Mouse (Mus musculus) hindbrain, embryonic 11.5 days (tissue): ENCODE measurements around the gene Pde4d. TPM values are rescaled to one million over a fixed set of nuclear protein-coding genes. Genes with fewer than 3 reads are reported as not detected.
A peak's percentile ranks its signal among the peaks of the same experiment; 100 is the strongest.

Experiments
- ATAC-seq: fragments of 200-750 bp; cut with Nextera tagmentation; 2 replicates; pipeline ENCODE4 v1.8.0; 2017; ENCODE audit warnings: mild to moderate bottlenecking, moderate TSS enrichment, moderate library complexity; ENCODE audit not compliant: low FRiP score
- DNase-seq: peaks from one replicate; pipeline ENCODE4 v3.0.0-alpha.2; 2015; ENCODE audit warnings: low spot score
- H3K27ac ChIP-seq: fragments of 300-500 bp; sonication (generic); 2 replicates; pipeline ENCODE4 v1.5.1; 2014; ENCODE audit warnings: mild to moderate bottlenecking, low read depth, low read length
- H3K27me3 ChIP-seq: fragments of 300-500 bp; sonication (generic); 2 replicates; pipeline ENCODE4 v1.6.1; 2014; ENCODE audit warnings: mild to moderate bottlenecking, low read length, moderate library complexity, mixed read lengths; ENCODE audit not compliant: control insufficient read depth, insufficient read depth
- H3K36me3 ChIP-seq: fragments of 300-500 bp; sonication (generic); 2 replicates; pipeline ENCODE4 v1.6.1; 2014; ENCODE audit warnings: mild to moderate bottlenecking, low read length, moderate library complexity, mixed read lengths; ENCODE audit not compliant: control insufficient read depth, insufficient read depth
- H3K4me1 ChIP-seq: fragments of 300-500 bp; sonication (generic); replicated peaks from 2 replicates; pipeline ENCODE4 v1.6.1; 2014; ENCODE audit warnings: low read length, mixed read lengths; ENCODE audit not compliant: control insufficient read depth, insufficient read depth
- H3K4me2 ChIP-seq: fragments of 300-500 bp; sonication (generic); replicated peaks from 2 replicates; pipeline ENCODE4 v1.6.1; 2014; ENCODE audit warnings: mild to moderate bottlenecking, low read depth, low read length
- H3K4me3 ChIP-seq: fragments of 300-500 bp; sonication (generic); 2 replicates; pipeline ENCODE4 v1.5.1; 2014; ENCODE audit warnings: low read depth, low read length
- H3K9ac ChIP-seq: fragments of 300-500 bp; sonication (generic); 2 replicates; pipeline ENCODE4 v1.6.1; 2014; ENCODE audit warnings: low read depth, low read length
- H3K9me3 ChIP-seq: fragments of 300-500 bp; sonication (generic); 2 replicates; pipeline ENCODE4 v1.6.1; 2016; ENCODE audit warnings: low read length; ENCODE audit not compliant: control insufficient read depth
- WGBS: fragments of 180-500 bp; shearing (Covaris S2); extraction: QIAGEN DNeasy Blood & Tissue Kit; methylation state at CpG from one replicate; pipeline ENCODE4 v1.1.7; 2014; 5-methylcytosine and 5-hydroxymethylcytosine counted together
- polyA plus RNA-seq: library from polyadenylated mRNA; unstranded; fragments of >200 nt; fragmentation: Nextera tagmentation; extraction: Ambion mirVana; gene quantifications from 2 replicates; pipeline ENCODE4 v1.2.1, GENCODE M21; 2014

The Pde4d gene
- polyA plus RNA-seq, 1 experiment from 2014 or later = 18.3 TPM

DNA sequence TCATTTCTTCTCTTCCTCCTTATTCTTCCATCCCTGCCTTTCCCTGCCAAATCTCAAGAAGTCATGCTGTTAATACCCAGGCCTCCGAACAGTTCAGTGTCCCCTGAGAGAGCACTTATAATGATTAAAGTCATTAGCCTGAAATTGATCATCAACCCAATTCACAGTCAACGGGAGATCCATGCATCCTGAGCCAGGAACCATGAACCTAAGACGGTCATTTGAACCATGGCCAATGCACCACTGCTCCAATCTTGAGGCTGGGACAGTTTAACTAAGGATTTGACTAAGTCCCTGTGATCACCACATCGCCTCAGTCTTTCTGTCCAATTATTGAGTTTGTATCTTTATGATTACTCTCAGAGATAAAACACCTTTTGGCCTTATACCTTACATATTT, 952.6 kb downstream of the Pde4d start:
- H3K4me1 ChIP-seq = no peaks in the 10 kb centered on the region
- no peaks in the 10 kb centered on the region for H3K36me3 ChIP-seq
- 82% methylated on average over 4 of the region's 4 CpGs for WGBS
- DNase-seq (no peak), ATAC-seq (no peak)
- no peaks in the 10 kb centered on the region for H3K27me3 ChIP-seq
- no peak overlapping the region for H3K27ac ChIP-seq
- H3K4me3 ChIP-seq = no peak overlapping the region
- no peak overlapping the region for H3K4me2 ChIP-seq
- H3K9ac ChIP-seq = no peak overlapping the region
- no peaks in the 10 kb centered on the region for H3K9me3 ChIP-seq

DNA sequence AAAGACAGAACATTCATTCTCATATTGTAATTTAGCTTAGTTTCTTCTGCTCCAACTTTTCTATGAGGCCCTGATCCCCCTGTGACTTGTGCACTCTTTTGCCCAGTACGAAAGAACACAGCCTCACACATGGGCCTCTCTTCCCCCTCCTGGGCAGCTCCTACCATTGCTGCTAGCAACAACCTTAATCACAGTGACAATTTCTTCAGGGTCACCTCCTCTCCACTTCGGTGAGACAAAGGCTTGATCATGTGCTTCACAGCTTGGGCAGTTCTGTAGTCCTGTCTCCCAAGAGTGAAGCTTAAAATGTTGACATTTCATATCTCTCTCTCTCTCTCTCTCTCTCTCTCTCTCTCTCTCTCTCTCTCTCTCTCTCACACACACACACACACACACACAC, 953.2 kb downstream of the Pde4d start:
- Histone ChIP-seq H3K9me3 (no peaks in the 10 kb centered on the region), H3K4me2 (no peak overlapping the region), H3K4me3 (no peak overlapping the region), H3K4me1 (no peaks in the 10 kb centered on the region), H3K27me3 (no peaks in the 10 kb centered on the region), H3K9ac (no peak overlapping the region), H3K36me3 (no peaks in the 10 kb centered on the region), H3K27ac (no peak overlapping the region)
- DNase-seq (no peak), ATAC-seq (no peak)
- 35% methylated on average over 2 of the region's 2 CpGs for WGBS

DNA sequence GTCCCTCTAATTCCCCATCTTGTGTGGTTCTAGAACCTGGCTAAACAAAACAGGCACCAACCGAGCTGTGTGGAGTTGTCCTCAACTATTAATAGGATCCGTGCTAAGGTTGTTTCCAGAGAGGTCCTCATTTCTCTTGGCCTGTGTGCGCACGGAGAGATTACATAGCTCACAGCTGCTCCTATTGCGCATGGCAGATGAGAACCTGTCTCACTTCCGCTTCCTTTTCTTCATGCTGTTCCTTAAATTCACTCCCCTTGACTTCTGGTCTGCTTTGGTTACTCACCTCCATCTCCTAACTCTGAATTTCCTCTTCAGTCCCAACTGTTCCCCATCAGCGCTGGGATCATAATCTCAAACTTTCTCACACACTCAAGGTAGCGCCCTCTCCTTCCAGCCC, 956.6 kb downstream of the Pde4d start:
- Histone ChIP-seq H3K9ac (no peak overlapping the region), H3K4me3 (no peak overlapping the region), H3K9me3 (no peaks in the 10 kb centered on the region), H3K4me1 (no peaks in the 10 kb centered on the region), H3K27me3 (no peaks in the 10 kb centered on the region), H3K4me2 (no peak overlapping the region), H3K36me3 (no peaks in the 10 kb centered on the region), H3K27ac (no peak overlapping the region)
- WGBS = 93% methylated on average over 8 of the region's 8 CpGs
- ATAC-seq = no peak
- no peak for DNase-seq

DNA sequence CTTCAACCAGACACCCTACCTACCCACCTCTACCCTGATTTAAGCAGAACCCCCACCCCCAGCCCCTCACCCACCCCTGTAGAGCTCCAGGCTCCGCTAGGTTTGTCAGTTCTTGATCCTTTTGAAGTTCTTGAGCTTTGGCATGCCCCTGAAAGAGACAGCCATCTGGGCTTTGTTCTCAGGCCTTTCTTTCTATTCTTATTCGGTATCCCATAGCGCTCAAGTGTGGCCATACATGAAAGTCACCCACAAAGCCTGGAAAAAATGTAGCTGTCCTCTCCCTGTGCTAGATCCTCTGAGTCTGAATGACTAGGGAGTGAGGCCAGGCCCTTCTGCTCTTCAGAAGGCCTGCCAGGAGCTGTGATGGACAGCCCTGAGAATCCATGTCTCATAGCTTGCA, 957.6 kb downstream of the Pde4d start:
- no peaks in the 10 kb centered on the region for H3K36me3 ChIP-seq
- H3K9me3 ChIP-seq = no peaks in the 10 kb centered on the region
- H3K4me2 ChIP-seq = no peak overlapping the region
- H3K27ac ChIP-seq = no peak overlapping the region
- H3K27me3 ChIP-seq = no peaks in the 10 kb centered on the region
- no peaks in the 10 kb centered on the region for H3K4me1 ChIP-seq
- DNase-seq (no peak), ATAC-seq (no peak)
- no peak overlapping the region for H3K4me3 ChIP-seq
- 59% methylated on average over 3 of the region's 3 CpGs for WGBS
- H3K9ac ChIP-seq = no peak overlapping the region

DNA sequence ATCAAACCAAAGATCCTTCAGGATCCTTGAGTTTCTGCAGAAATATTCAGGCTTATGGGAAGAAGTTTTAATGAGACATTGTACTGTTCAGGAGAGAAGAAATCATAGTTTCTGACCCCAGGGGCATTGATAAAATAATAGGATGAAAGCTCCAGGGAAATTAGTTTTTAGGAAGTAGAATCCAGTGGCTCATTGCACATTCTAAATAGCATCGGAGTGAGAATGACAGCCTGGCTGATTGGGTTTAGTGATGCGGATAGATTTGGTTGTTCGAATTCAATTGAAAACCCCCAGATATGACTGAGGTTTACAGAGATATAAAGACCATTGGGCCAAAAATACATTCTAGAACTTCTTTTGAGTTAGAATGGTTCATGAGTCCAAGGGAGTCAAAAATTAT, 970.7 kb downstream of the Pde4d start:
- H3K4me1 ChIP-seq = no peaks in the 10 kb centered on the region

GRCm38 (mm10) chr13:109424906-109425305, 975.2 kb downstream of the Pde4d start:
- DNase-seq (no peak), ATAC-seq (no peak)
- H3K27me3 ChIP-seq = no peaks in the 10 kb centered on the region
- H3K4me3 ChIP-seq = no peak overlapping the region
- no peaks in the 10 kb centered on the region for H3K36me3 ChIP-seq
- no peak overlapping the region for H3K9ac ChIP-seq
- no peaks in the 10 kb centered on the region for H3K4me1 ChIP-seq
- no peak overlapping the region for H3K4me2 ChIP-seq
- no peak overlapping the region for H3K27ac ChIP-seq
- WGBS = 79% methylated on average over 2 of the region's 2 CpGs
- no peaks in the 10 kb centered on the region for H3K9me3 ChIP-seq

More for the DNA sequence above, 970.7 kb downstream of the Pde4d start:
- Histone ChIP-seq H3K27ac (no peak overlapping the region), H3K27me3 (no peaks in the 10 kb centered on the region), H3K9me3 (no peaks in the 10 kb centered on the region), H3K36me3 (no peaks in the 10 kb centered on the region), H3K9ac (no peak overlapping the region), H3K4me2 (no peak overlapping the region), H3K4me3 (no peak overlapping the region)
- WGBS = 59% methylated on average over 3 of the region's 3 CpGs
- ATAC-seq (no peak), DNase-seq (peak; percentile 16)

DNA sequence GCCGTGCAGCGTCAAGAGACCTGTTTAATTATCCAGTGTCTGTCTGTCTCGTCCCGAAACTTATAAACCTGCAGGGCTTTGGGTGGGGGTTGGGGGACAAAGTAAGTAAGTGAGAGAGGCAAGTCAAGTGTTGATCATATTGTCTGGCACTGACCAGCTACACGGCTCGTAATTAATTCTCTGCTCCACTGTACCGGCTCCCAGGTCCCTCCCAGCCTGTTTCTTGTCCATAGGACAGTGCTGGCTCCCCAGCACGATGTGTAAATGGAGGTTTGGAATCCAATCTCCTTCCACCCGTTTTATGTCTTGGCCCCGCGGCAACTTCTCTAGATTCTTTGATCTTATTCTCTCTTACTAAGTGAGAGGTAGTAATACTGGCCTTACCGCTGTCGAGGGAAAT, 975.8 kb downstream of the Pde4d start:
- Histone ChIP-seq H3K9me3 (no peaks in the 10 kb centered on the region), H3K4me3 (no peak overlapping the region), H3K27me3 (no peaks in the 10 kb centered on the region), H3K9ac (no peak overlapping the region), H3K27ac (no peak overlapping the region), H3K4me2 (no peak overlapping the region), H3K36me3 (no peaks in the 10 kb centered on the region), H3K4me1 (no peaks in the 10 kb centered on the region)
- 84% methylated on average over 13 of the region's 13 CpGs for WGBS
- DNase-seq = no peak
- ATAC-seq = no peak

- ATAC-seq (no peak), DNase-seq (no peak)
- no peaks in the 10 kb centered on the region for H3K4me1 ChIP-seq
- H3K4me2 ChIP-seq = no peak overlapping the region
- H3K9ac ChIP-seq = no peak overlapping the region
- H3K36me3 ChIP-seq = no peaks in the 10 kb centered on the region
- H3K4me3 ChIP-seq = no peak overlapping the region
- no peaks in the 10 kb centered on the region for H3K9me3 ChIP-seq
- no peaks in the 10 kb centered on the region for H3K27me3 ChIP-seq
- 92% methylated on average over 5 of the region's 5 CpGs for WGBS
- H3K27ac ChIP-seq = no peak overlapping the region
Measured at GRCm38 (mm10) chr13:109426058-109426457, 976.3 kb downstream of the Pde4d start.

- ATAC-seq (no peak), DNase-seq (no peak)
- H3K4me3 ChIP-seq = no peak overlapping the region
- no peaks in the 10 kb centered on the region for H3K27me3 ChIP-seq
- 80% methylated on average over 7 of the region's 7 CpGs for WGBS
- no peaks in the 10 kb centered on the region for H3K9me3 ChIP-seq
- no peaks in the 10 kb centered on the region for H3K4me1 ChIP-seq
- H3K9ac ChIP-seq = no peak overlapping the region
- no peaks in the 10 kb centered on the region for H3K36me3 ChIP-seq
- H3K27ac ChIP-seq = no peak overlapping the region
- H3K4me2 ChIP-seq = no peak overlapping the region
Measured at GRCm38 (mm10) chr13:109427541-109427940, 977.8 kb downstream of the Pde4d start.
